Comparison of ENCODE assay signal across 13 mouse cellular contexts in the genomic region with DNA sequence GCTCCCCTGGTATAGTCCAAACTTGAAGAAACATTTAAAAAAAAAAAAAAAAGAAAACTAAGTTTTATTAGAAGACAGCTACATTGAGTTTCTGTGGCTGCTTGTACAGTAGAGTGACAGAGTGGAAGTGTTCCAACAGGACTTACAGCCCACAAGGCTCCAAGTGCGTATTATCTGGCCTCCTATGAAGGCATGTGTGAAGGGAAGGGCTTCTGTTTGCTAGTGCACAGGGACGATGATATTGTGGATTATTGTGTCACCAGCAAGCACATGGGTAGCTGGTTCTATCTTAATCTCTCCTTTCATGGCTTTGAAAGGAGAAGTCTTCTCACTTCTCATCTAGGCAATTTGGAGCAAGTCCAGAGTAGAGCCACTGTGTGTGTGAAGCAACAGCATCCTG.
"Had no signal": no experiment of that assay in that cellular context is flagged by ENCODE, and none has a peak within 500 bp of the region (broad histone marks: within the 10 kb centered on the region; RNA-seq: fewer than 3 reads in every experiment).

No protein-coding gene starts in this region.

- H3K36me3 ChIP-seq: liver, embryonic 13.5 days had no signal

- H3K4me2 ChIP-seq: limb, embryonic 12.5 days; limb, embryonic 15.5 days; liver, embryonic 13.5 days; midbrain, embryonic 11.5 days had no signal

- H3K27me3 ChIP-seq: limb, embryonic 12.5 days; limb, embryonic 15.5 days; liver, embryonic 13.5 days had no signal

- H3K4me1 ChIP-seq: liver, embryonic 13.5 days had no signal

- DNase-seq: kidney, postnatal 14 days; kidney, postnatal 4 days; left cerebral cortex, postnatal 4 days; liver, embryonic 13.5 days; lung, adult 2 months; lung, postnatal 14 days; lung, postnatal 4 days; midbrain, embryonic 14.5 days; thymus, adult 18-20 months; thymus, postnatal 36 days had no signal

- H3K9ac ChIP-seq: limb, embryonic 12.5 days; limb, embryonic 15.5 days; liver, embryonic 13.5 days had no signal

- H3K27ac ChIP-seq: limb, embryonic 12.5 days; limb, embryonic 15.5 days; liver, embryonic 13.5 days had no signal

- H3K9me3 ChIP-seq: limb, embryonic 12.5 days; limb, embryonic 15.5 days; liver, embryonic 13.5 days had no signal

- H3K4me3 ChIP-seq: limb, embryonic 12.5 days; limb, embryonic 15.5 days; liver, embryonic 13.5 days had no signal
